Mouse (Mus musculus): Measurements from ENCODE around the gene Man2b1.

DNA sequence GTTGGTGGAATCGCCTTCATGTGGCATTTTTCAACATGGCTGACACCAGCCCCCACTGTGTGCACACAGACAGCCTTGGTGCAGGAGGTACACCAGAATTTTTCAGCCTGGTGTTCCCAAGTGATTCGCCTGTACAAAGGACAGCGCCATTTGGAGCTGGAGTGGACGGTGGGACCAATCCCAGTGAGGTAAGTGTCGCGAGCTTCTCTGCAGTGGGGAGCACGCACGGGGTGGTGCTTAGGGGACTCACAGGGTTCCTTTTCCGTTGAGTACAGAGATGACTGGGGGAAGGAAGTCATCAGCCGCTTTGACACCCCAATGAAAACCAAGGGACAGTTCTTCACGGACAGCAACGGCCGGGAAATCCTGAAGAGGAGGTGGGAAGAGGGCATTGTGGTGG lies 12.0 kb downstream of the Man2b1 start:
- no peak for TF ChIP-seq GATA1 (IDR thresholded peaks at IDR 0.05; ENCODE audit: borderline replicate concordance, low read length)
- no peak for TF ChIP-seq FLI1 (IDR thresholded peaks at IDR 0.05; ENCODE audit: low read length)

All from megakaryocyte, embryonic 14.5 days (primary cell).